Mouse (Mus musculus): ENCODE measurements around the gene Fbxw9.

Fbxw9 gene

GRCm38 (mm10) chr8:85084633-85085032 is 24.8 kb downstream of the Fbxw9 start:
- no peak for DNase-seq (ENCODE audit: low spot score)

GRCm38 (mm10) chr8:85086238-85086637 is 26.4 kb downstream of the Fbxw9 start:
- DNase-seq (ENCODE audit: low spot score) = no peak

- DNase-seq (ENCODE audit: low spot score) = no peak
These were observed 28.9 kb downstream of the Fbxw9 start for GRCm38 (mm10) chr8:85088771-85089170.

- DNase-seq (ENCODE audit: low spot score) = no peak
These were observed 31.0 kb downstream of the Fbxw9 start for GRCm38 (mm10) chr8:85090856-85091255.

GRCm38 (mm10) chr8:85091526-85092090 is 31.8 kb downstream of the Fbxw9 start:
- DNase-seq (ENCODE audit: low spot score) = no peak

GRCm38 (mm10) chr8:85095051-85095450 is 35.2 kb downstream of the Fbxw9 start:
- DNase-seq (ENCODE audit: low spot score) = no peak

- DNase-seq (ENCODE audit: low spot score) = no peak
These were observed 35.7 kb downstream of the Fbxw9 start for GRCm38 (mm10) chr8:85095566-85095965.

- no peak for DNase-seq (ENCODE audit: low spot score)
These were observed 36.3 kb downstream of the Fbxw9 start for GRCm38 (mm10) chr8:85096196-85096595.

GRCm38 (mm10) chr8:85096850-85097249 is 37.0 kb downstream of the Fbxw9 start:
- no peak for DNase-seq (ENCODE audit: low spot score)

GRCm38 (mm10) chr8:85100076-85100665 is 40.3 kb downstream of the Fbxw9 start:
- DNase-seq (ENCODE audit: low spot score) = no peak

- DNase-seq (ENCODE audit: low spot score) = no peak
These were observed 53.4 kb downstream of the Fbxw9 start for GRCm38 (mm10) chr8:85113241-85113640.

GRCm38 (mm10) chr8:85115501-85115900 is 55.6 kb downstream of the Fbxw9 start:
- no peak for DNase-seq (ENCODE audit: low spot score)
